Mouse (Mus musculus): ENCODE measurements at regions not wholly inside any gene's neighbourhood (a gene's known extent, or its start where the extent isn't known, plus 50 kb on each side); places are given as distances from the start of the nearest gene placed in this dataset.

DNA sequence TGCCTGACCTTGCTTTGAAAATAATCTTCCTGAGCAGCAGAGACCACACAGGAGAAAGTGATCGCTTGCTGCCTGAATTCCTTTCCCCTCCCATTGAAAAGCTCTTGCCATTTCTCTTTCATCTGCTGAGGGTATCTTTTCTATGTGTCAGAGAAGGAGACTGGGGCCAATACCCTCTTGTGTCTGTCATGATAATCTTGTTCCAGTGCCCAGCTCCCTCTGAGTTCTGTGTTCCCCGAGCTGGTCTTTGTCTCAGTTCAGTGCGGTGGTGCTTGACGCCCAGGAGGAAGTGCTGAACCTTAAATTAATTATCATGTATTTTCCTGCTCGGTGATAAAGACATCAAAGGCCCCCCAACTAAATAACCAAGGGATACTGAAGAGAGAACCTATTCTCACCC, 475.4 kb downstream of the Fgf9 start:
- ATAC-seq (ENCODE audit: low read depth) (no peak), DNase-seq (ENCODE audit: low spot score) (no peak)
- Histone ChIP-seq H3K9me3 (ENCODE audit: control insufficient read depth, low read length) (no peaks in the 10 kb centered on the region), H3K9ac (ENCODE audit: low read depth, low read length) (no peak overlapping the region), H3K36me3 (ENCODE audit: control insufficient read depth, insufficient read depth, low read length) (no peaks in the 10 kb centered on the region), H3K4me2 (ENCODE audit: low read depth, low read length) (no peak overlapping the region), H3K4me1 (ENCODE audit: control insufficient read depth, insufficient read depth, low read length) (no peaks in the 10 kb centered on the region), H3K27me3 (replicated peaks; ENCODE audit: control insufficient read depth, insufficient read depth, low read length) (no peaks in the 10 kb centered on the region), H3K27ac (replicated peaks; ENCODE audit: low read depth, low read length) (no peak overlapping the region), H3K4me3 (ENCODE audit: low read depth, low read length) (no peak overlapping the region)
- 31% methylated on average over 5 of the region's 5 CpGs for WGBS

- Histone ChIP-seq H3K9me3 (ENCODE audit: control insufficient read depth, low read length) (no peaks in the 10 kb centered on the region), H3K27ac (replicated peaks; ENCODE audit: low read depth, low read length) (no peak overlapping the region), H3K4me3 (ENCODE audit: low read depth, low read length) (no peak overlapping the region), H3K4me1 (ENCODE audit: control insufficient read depth, insufficient read depth, low read length) (no peaks in the 10 kb centered on the region), H3K9ac (ENCODE audit: low read depth, low read length) (no peak overlapping the region), H3K36me3 (ENCODE audit: control insufficient read depth, insufficient read depth, low read length) (no peaks in the 10 kb centered on the region), H3K27me3 (replicated peaks; ENCODE audit: control insufficient read depth, insufficient read depth, low read length) (no peaks in the 10 kb centered on the region), H3K4me2 (ENCODE audit: low read depth, low read length) (no peak overlapping the region)
- ATAC-seq (ENCODE audit: low read depth) (no peak), DNase-seq (ENCODE audit: low spot score) (no peak)
- WGBS = 86% methylated on average over 10 of the region's 10 CpGs
Observed at GRCm38 (mm10) chr14:58543140-58543767, 472.9 kb downstream of the Fgf9 start.

GRCm38 (mm10) chr14:58538135-58538534, 467.8 kb downstream of the Fgf9 start:
- Histone ChIP-seq H3K9me3 (ENCODE audit: control insufficient read depth, low read length) (no peaks in the 10 kb centered on the region), H3K36me3 (ENCODE audit: control insufficient read depth, insufficient read depth, low read length) (no peaks in the 10 kb centered on the region), H3K27ac (replicated peaks; ENCODE audit: low read depth, low read length) (no peak overlapping the region; the same call in 1 of the 2 replicates), H3K4me2 (ENCODE audit: low read depth, low read length) (no peak overlapping the region), H3K9ac (ENCODE audit: low read depth, low read length) (no peak overlapping the region), H3K4me3 (ENCODE audit: low read depth, low read length) (no peak overlapping the region), H3K4me1 (ENCODE audit: control insufficient read depth, insufficient read depth, low read length) (no peaks in the 10 kb centered on the region), H3K27me3 (replicated peaks; ENCODE audit: control insufficient read depth, insufficient read depth, low read length) (no peaks in the 10 kb centered on the region)
- ATAC-seq (ENCODE audit: low read depth) (peak; percentile 90), DNase-seq (ENCODE audit: low spot score) (peak; percentile 87)
- 66% methylated on average over 6 of the region's 6 CpGs for WGBS

- no peak overlapping the region for H3K27ac ChIP-seq (replicated peaks; ENCODE audit: low read depth, low read length)
- 0 out of 2 replicates have a peak, but pooled peaks cover 5% of the 10 kb centered on the region for H3K4me1 ChIP-seq (ENCODE audit: control insufficient read depth, insufficient read depth, low read length)
- no peaks in the 10 kb centered on the region for H3K27me3 ChIP-seq (replicated peaks; ENCODE audit: control insufficient read depth, insufficient read depth, low read length)
- DNase-seq (ENCODE audit: low spot score) = peak; percentile 61
- no peak overlapping the region for H3K4me3 ChIP-seq (ENCODE audit: low read depth, low read length)
- H3K36me3 ChIP-seq (ENCODE audit: control insufficient read depth, insufficient read depth, low read length) = no peaks in the 10 kb centered on the region
- H3K4me2 ChIP-seq (ENCODE audit: low read depth, low read length) = no peak overlapping the region
- H3K9ac ChIP-seq (ENCODE audit: low read depth, low read length) = no peak overlapping the region
- ATAC-seq (ENCODE audit: low read depth) = peak; percentile 57; the same call in 1 of the 2 replicates
- WGBS = 35% methylated on average over 5 of the region's 5 CpGs
- no peaks in the 10 kb centered on the region for H3K9me3 ChIP-seq (ENCODE audit: control insufficient read depth, low read length)
Observed at GRCm38 (mm10) chr14:58520976-58521549, 450.7 kb downstream of the Fgf9 start.

- no peaks in the 10 kb centered on the region for H3K36me3 ChIP-seq (ENCODE audit: control insufficient read depth, insufficient read depth, low read length)
- H3K9ac ChIP-seq (ENCODE audit: low read depth, low read length) = no peak overlapping the region
- H3K4me1 ChIP-seq (ENCODE audit: control insufficient read depth, insufficient read depth, low read length) = 0 out of 2 replicates have a peak, but pooled peaks cover 5% of the 10 kb centered on the region
- 71% methylated on average over 5 of the region's 5 CpGs for WGBS
- no peaks in the 10 kb centered on the region for H3K27me3 ChIP-seq (replicated peaks; ENCODE audit: control insufficient read depth, insufficient read depth, low read length)
- H3K4me3 ChIP-seq (ENCODE audit: low read depth, low read length) = no peak overlapping the region
- DNase-seq (ENCODE audit: low spot score) (no peak), ATAC-seq (ENCODE audit: low read depth) (no peak)
- H3K9me3 ChIP-seq (ENCODE audit: control insufficient read depth, low read length) = no peaks in the 10 kb centered on the region
- H3K27ac ChIP-seq (replicated peaks; ENCODE audit: low read depth, low read length) = no peak overlapping the region
- H3K4me2 ChIP-seq (ENCODE audit: low read depth, low read length) = no peak overlapping the region
Observed at GRCm38 (mm10) chr14:58520384-58520783, 450.0 kb downstream of the Fgf9 start.

GRCm38 (mm10) chr14:58519086-58519485, 448.7 kb downstream of the Fgf9 start:
- Histone ChIP-seq H3K9ac (ENCODE audit: low read depth, low read length) (no peak overlapping the region), H3K27me3 (replicated peaks; ENCODE audit: control insufficient read depth, insufficient read depth, low read length) (no peaks in the 10 kb centered on the region), H3K9me3 (ENCODE audit: control insufficient read depth, low read length) (no peaks in the 10 kb centered on the region), H3K4me1 (ENCODE audit: control insufficient read depth, insufficient read depth, low read length) (0 out of 2 replicates have a peak, but pooled peaks cover 5% of the 10 kb centered on the region), H3K4me3 (ENCODE audit: low read depth, low read length) (no peak overlapping the region), H3K4me2 (ENCODE audit: low read depth, low read length) (no peak overlapping the region), H3K27ac (replicated peaks; ENCODE audit: low read depth, low read length) (no peak overlapping the region), H3K36me3 (ENCODE audit: control insufficient read depth, insufficient read depth, low read length) (no peaks in the 10 kb centered on the region)
- DNase-seq (ENCODE audit: low spot score) (no peak), ATAC-seq (ENCODE audit: low read depth) (no peak)
- WGBS = 89% methylated on average over 1 of the region's 1 CpGs

GRCm38 (mm10) chr14:58516543-58516942, 446.2 kb downstream of the Fgf9 start:
- Histone ChIP-seq H3K36me3 (ENCODE audit: control insufficient read depth, insufficient read depth, low read length) (no peaks in the 10 kb centered on the region), H3K4me3 (ENCODE audit: low read depth, low read length) (no peak overlapping the region), H3K4me1 (ENCODE audit: control insufficient read depth, insufficient read depth, low read length) (0 out of 2 replicates have a peak, but pooled peaks cover 5% of the 10 kb centered on the region), H3K4me2 (ENCODE audit: low read depth, low read length) (no peak overlapping the region), H3K9me3 (ENCODE audit: control insufficient read depth, low read length) (no peaks in the 10 kb centered on the region), H3K27ac (replicated peaks; ENCODE audit: low read depth, low read length) (no peak overlapping the region), H3K27me3 (replicated peaks; ENCODE audit: control insufficient read depth, insufficient read depth, low read length) (no peaks in the 10 kb centered on the region), H3K9ac (ENCODE audit: low read depth, low read length) (no peak overlapping the region)
- no peak for DNase-seq (ENCODE audit: low spot score)
- WGBS = 16% methylated on average over 4 of the region's 4 CpGs
- no peak for ATAC-seq (ENCODE audit: low read depth)

GRCm38 (mm10) chr14:58512177-58512576, 441.8 kb downstream of the Fgf9 start:
- no peaks in the 10 kb centered on the region for H3K9me3 ChIP-seq (ENCODE audit: control insufficient read depth, low read length)
- no peak for ATAC-seq (ENCODE audit: low read depth)
- no peaks in the 10 kb centered on the region for H3K36me3 ChIP-seq (ENCODE audit: control insufficient read depth, insufficient read depth, low read length)
- no peaks in the 10 kb centered on the region for H3K27me3 ChIP-seq (replicated peaks; ENCODE audit: control insufficient read depth, insufficient read depth, low read length)
- DNase-seq (ENCODE audit: low spot score) = no peak
- 89% methylated on average over 6 of the region's 6 CpGs for WGBS
- H3K4me1 ChIP-seq (ENCODE audit: control insufficient read depth, insufficient read depth, low read length) = 0 out of 2 replicates have a peak, but pooled peaks cover 5% of the 10 kb centered on the region
- no peak overlapping the region for H3K4me3 ChIP-seq (ENCODE audit: low read depth, low read length)
- H3K4me2 ChIP-seq (ENCODE audit: low read depth, low read length) = no peak overlapping the region
- H3K9ac ChIP-seq (ENCODE audit: low read depth, low read length) = no peak overlapping the region
- no peak overlapping the region for H3K27ac ChIP-seq (replicated peaks; ENCODE audit: low read depth, low read length)

DNA sequence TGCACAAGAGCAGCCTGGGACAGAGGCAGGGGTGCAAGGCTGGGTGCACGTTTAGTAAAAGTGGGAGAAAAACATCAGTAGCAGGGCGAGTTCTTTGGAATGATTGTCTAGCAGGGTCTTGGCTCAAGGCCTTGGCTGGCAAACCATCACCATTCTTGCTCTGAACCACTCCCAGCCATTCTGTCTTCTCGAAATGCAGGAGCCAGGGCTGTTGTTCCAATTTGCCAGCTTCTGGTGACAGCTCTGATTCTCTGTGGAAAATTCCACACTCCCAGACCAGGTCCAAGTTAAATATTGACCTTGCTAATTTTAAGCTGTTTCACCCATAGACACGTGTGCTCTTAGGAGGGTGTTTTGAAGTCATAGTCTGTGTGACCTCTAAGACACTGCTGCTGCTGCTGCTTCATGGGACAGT, 441.2 kb downstream of the Fgf9 start:
- Histone ChIP-seq H3K9ac (ENCODE audit: low read depth, low read length) (no peak overlapping the region), H3K9me3 (ENCODE audit: control insufficient read depth, low read length) (no peaks in the 10 kb centered on the region), H3K27ac (replicated peaks; ENCODE audit: low read depth, low read length) (no peak overlapping the region), H3K4me2 (ENCODE audit: low read depth, low read length) (no peak overlapping the region), H3K4me1 (ENCODE audit: control insufficient read depth, insufficient read depth, low read length) (0 out of 2 replicates have a peak, but pooled peaks cover 2% of the 10 kb centered on the region), H3K27me3 (replicated peaks; ENCODE audit: control insufficient read depth, insufficient read depth, low read length) (no peaks in the 10 kb centered on the region), H3K4me3 (ENCODE audit: low read depth, low read length) (no peak overlapping the region), H3K36me3 (ENCODE audit: control insufficient read depth, insufficient read depth, low read length) (no peaks in the 10 kb centered on the region)
- 53% methylated on average over 4 of the region's 4 CpGs for WGBS
- no peak for DNase-seq (ENCODE audit: low spot score)
- no peak for ATAC-seq (ENCODE audit: low read depth)

Measured in embryonic facial prominence, embryonic 14.5 days (tissue).